Comparison of ENCODE assay signal across 8 mouse cellular contexts in the genomic region with DNA sequence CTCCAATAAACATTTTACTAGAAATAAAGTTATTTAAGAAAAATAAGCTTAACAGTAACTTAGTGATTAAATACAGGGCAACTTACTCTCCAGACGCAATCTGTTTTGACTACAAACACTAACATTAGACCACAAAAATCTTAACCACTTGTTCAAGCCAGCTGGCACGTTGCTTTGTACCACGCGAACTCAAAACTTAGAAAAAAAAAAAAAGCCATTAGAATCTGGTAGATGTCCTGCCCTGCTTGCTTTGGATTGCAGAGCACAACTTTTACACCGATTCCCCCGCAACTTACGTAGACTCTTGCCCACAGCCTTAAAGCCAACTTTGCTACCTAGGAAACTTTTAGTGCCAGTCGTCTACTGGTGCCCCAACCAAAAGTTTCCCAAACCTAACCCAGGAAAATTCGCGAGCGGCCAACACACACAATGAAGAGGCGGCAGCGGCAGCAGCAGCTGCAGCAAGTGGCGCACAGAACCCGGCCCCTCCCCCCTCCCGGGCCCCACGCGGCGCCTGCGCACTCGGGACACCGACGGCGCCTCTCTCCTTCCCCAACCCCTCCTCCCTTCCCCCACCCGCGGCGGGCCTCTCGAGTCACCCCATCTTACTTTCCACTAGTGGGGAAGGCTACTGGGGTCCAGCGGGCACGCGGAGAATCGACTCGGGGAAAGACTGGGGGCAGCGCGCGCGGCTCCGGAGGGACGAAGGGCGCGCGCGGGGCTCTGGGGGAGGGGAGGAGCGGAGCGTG. TPM values are rescaled to one million over a fixed set of nuclear protein-coding genes. Genes with fewer than 3 reads are reported as not detected.
A peak's percentile ranks its signal among the peaks of the same experiment; 100 is the strongest.
DNase-seq lines count a peak whose midpoint lies in the region; ATAC-seq and TF ChIP-seq lines count a peak whose summit lies in the region.

No protein-coding gene starts in this region.

- peak overlapping the region; percentile 80 for H3K27ac ChIP-seq in CH12.LX (ENCODE audit: insufficient read depth, low read depth)
- H3K27ac ChIP-seq in forebrain, embryonic 13.5 days = peak overlapping the region; percentile 99
- H3K27ac ChIP-seq in liver, postnatal 0 days (ENCODE audit: low read depth) = peak overlapping the region; percentile 95
- peak overlapping the region; percentile 99 for H3K27ac ChIP-seq in neural tube, embryonic 13.5 days (replicated peaks)
- peak overlapping the region; percentile 98 for H3K27ac ChIP-seq in testis, adult 2 months (ENCODE audit: control insufficient read depth, insufficient read depth, low read depth, low read length)

- intact Hi-C loops in heart, postnatal 10 days (cut with DNase I) = loop anchor here (1.0 to 10.0 kb wide), 5 partner anchors 59 to 833 kb away; partner anchors contain the start of gene 4930524J08Rik

- no peak for TF ChIP-seq RAD21 in CH12.LX (IDR thresholded peaks at IDR 0.05; ENCODE audit: low read depth, low read length)

- ATAC-seq in forebrain, embryonic 13.5 days = peak; percentile 28
- ATAC-seq in liver, postnatal 0 days = peak; percentile 47
- peak; percentile 15 for ATAC-seq in neural tube, embryonic 13.5 days (ENCODE audit: low read depth)

- H3K4me1 ChIP-seq in CH12.LX (ENCODE audit: control insufficient read depth in 1 of 2, insufficient read depth in 2 of 2) = peaks cover 0 to 32% of the 10 kb centered on the region in 2 experiments; a peak in 2 of 4 replicates
- peaks cover 54% of the 10 kb centered on the region for H3K4me1 ChIP-seq in forebrain, embryonic 13.5 days
- H3K4me1 ChIP-seq in liver, postnatal 0 days (ENCODE audit: insufficient read depth) = peaks cover 19% of the 10 kb centered on the region
- peaks cover 60% of the 10 kb centered on the region for H3K4me1 ChIP-seq in neural tube, embryonic 13.5 days (replicated peaks)
- H3K4me1 ChIP-seq in testis, adult 2 months (ENCODE audit: control insufficient read depth, insufficient read depth, low read length) = peaks cover 4% of the 10 kb centered on the region

- TF ChIP-seq POLR2A in CH12.LX (IDR thresholded peaks at IDR 0.05; ENCODE audit: low read depth, low read length) = no peak
- TF ChIP-seq POLR2A in testis, adult 2 months (IDR thresholded peaks at IDR 0.05; ENCODE audit: control insufficient read depth, low read depth, low read length) = no peak

- no peak for TF ChIP-seq CTCF in CH12.LX (conservative IDR thresholded peaks at IDR 0.05 in 1 of 2, IDR thresholded peaks at IDR 0.05 in 1 of 2; ENCODE audit: low read depth in 2 of 2, low read length in 2 of 2)
- no peak for TF ChIP-seq CTCF in liver, postnatal 0 days (IDR thresholded peaks at IDR 0.05; ENCODE audit: low read depth)
- TF ChIP-seq CTCF in testis, adult 2 months (IDR thresholded peaks at IDR 0.05; ENCODE audit: control insufficient read depth, insufficient read depth, insufficient replicate concordance, low read depth, low read length) = no peak

- DNase-seq in CH12.LX (ENCODE audit: extremely low read depth) = peak; percentile 79
- peak; percentile 83 for DNase-seq in c-Kit-positive CD71-positive TER-119-positive erythroid progenitor cells, embryonic 14.5 days (ENCODE audit: low spot score)
- peak; percentile 93 to 95 for DNase-seq in heart, postnatal 10 days
- peak; percentile 89 for DNase-seq in layer of hippocampus, adult 11-12 months (ENCODE audit: low spot score)
- peak; percentile 94 for DNase-seq in liver, postnatal 0 days

- TF ChIP-seq EP300 in CH12.LX (IDR thresholded peaks at IDR 0.05; ENCODE audit: low read length) = no peak
- TF ChIP-seq EP300 in liver, postnatal 0 days (IDR thresholded peaks at IDR 0.05; ENCODE audit: low read depth) = no peak

- no peaks in the 10 kb centered on the region for H3K27me3 ChIP-seq in CH12.LX (replicated peaks)
- H3K27me3 ChIP-seq in forebrain, embryonic 13.5 days = no peaks in the 10 kb centered on the region
- H3K27me3 ChIP-seq in liver, postnatal 0 days (ENCODE audit: insufficient read depth, low read length) = no peaks in the 10 kb centered on the region
- no peaks in the 10 kb centered on the region for H3K27me3 ChIP-seq in neural tube, embryonic 13.5 days
- no peaks in the 10 kb centered on the region for H3K27me3 ChIP-seq in testis, adult 2 months (ENCODE audit: control insufficient read depth, insufficient read depth, low read length)

- no peaks in the 10 kb centered on the region for H3K9me3 ChIP-seq in CH12.LX (replicated peaks; ENCODE audit: low read length)
- H3K9me3 ChIP-seq in forebrain, embryonic 13.5 days (replicated peaks) = no peaks in the 10 kb centered on the region
- H3K9me3 ChIP-seq in liver, postnatal 0 days (ENCODE audit: low read length) = no peaks in the 10 kb centered on the region
- no peaks in the 10 kb centered on the region for H3K9me3 ChIP-seq in neural tube, embryonic 13.5 days

- H3K4me3 ChIP-seq in CH12.LX (replicated peaks in 1 of 3; ENCODE audit: low read depth in 2 of 3, low read length in 2 of 3, poor library complexity in 1 of 3) = peak overlapping the region; percentile 80 to 96 (median 81)
- H3K4me3 ChIP-seq in forebrain, embryonic 13.5 days = peak overlapping the region; percentile 84
- peak overlapping the region; percentile 93 for H3K4me3 ChIP-seq in liver, postnatal 0 days (ENCODE audit: low read depth, low read length)
- H3K4me3 ChIP-seq in neural tube, embryonic 13.5 days = peak overlapping the region; percentile 94
- peak overlapping the region; percentile 96 for H3K4me3 ChIP-seq in testis, adult 2 months (ENCODE audit: control insufficient read depth, low read depth, low read length)

- in situ Hi-C loops in CH12.LX (cut with MboI; ENCODE audit: low pct_ligation_motif_present, low pct_unique_long_range_greater_than_20kb, low sequenced_read_pairs) = no loop called here

- dilution Hi-C loops in CH12.LX (cut with MboI; ENCODE audit: extremely low pct_ligation_motif_present, extremely low pct_unique_long_range_greater_than_20kb, low sequenced_read_pairs) = no loop called here

- peak overlapping the region; percentile 98 for H3K9ac ChIP-seq in CH12.LX (ENCODE audit: insufficient read depth, low read depth)
- peak overlapping the region; percentile 100 for H3K9ac ChIP-seq in forebrain, embryonic 13.5 days
- peak overlapping the region; percentile 91 for H3K9ac ChIP-seq in liver, postnatal 0 days (replicated peaks)
- H3K9ac ChIP-seq in neural tube, embryonic 13.5 days = peak overlapping the region; percentile 99

- peaks cover 73% of the 10 kb centered on the region for H3K79me2 ChIP-seq in CH12.LX (replicated peaks; ENCODE audit: control insufficient read depth, extremely low read depth, insufficient read depth, poor library complexity, severe bottlenecking)

- H3K4me2 ChIP-seq in CH12.LX (ENCODE audit: insufficient read depth, low read depth, poor library complexity, severe bottlenecking) = peak overlapping the region; percentile 79
- H3K4me2 ChIP-seq in forebrain, embryonic 13.5 days = peak overlapping the region; percentile 99
- H3K4me2 ChIP-seq in liver, postnatal 0 days (ENCODE audit: low read depth, low read length) = peak overlapping the region; percentile 100
- H3K4me2 ChIP-seq in neural tube, embryonic 13.5 days = peak overlapping the region; percentile 99

- under 1% methylated on average over 44 of the region's 45 CpGs for WGBS in forebrain, embryonic 13.5 days
- under 1% methylated on average over 37 of the region's 45 CpGs for WGBS in liver, postnatal 0 days (ENCODE audit: insufficient replicate concordance)
- WGBS in neural tube, embryonic 13.5 days = under 1% methylated on average over 45 of the region's 45 CpGs

- peaks cover 24 to 58% of the 10 kb centered on the region in 2 experiments for H3K36me3 ChIP-seq in CH12.LX (replicated peaks in 1 of 2; ENCODE audit: control insufficient read depth in 1 of 2, insufficient read depth in 1 of 2, low read length in 1 of 2)
- H3K36me3 ChIP-seq in forebrain, embryonic 13.5 days (ENCODE audit: poor library complexity, severe bottlenecking) = peaks cover 50% of the 10 kb centered on the region
- peaks cover 30% of the 10 kb centered on the region for H3K36me3 ChIP-seq in liver, postnatal 0 days (replicated peaks; ENCODE audit: insufficient read depth, low read length)
- peaks cover 33% of the 10 kb centered on the region for H3K36me3 ChIP-seq in neural tube, embryonic 13.5 days
- H3K36me3 ChIP-seq in testis, adult 2 months (ENCODE audit: control insufficient read depth, insufficient read depth, low read length) = peaks cover 3% of the 10 kb centered on the region

RNA-seq across cellular contexts. Expression of gene Hnrnpdl, which starts 1.3 kb away (rescaled TPM):
- 75.6 and 97.6 TPM in 2 replicates for total RNA-seq in CH12.LX (2012; rRNA removed)
- 165 and 211 TPM in 2 replicates for total RNA-seq in CH12.LX (2014; rRNA removed)
- 207 and 256 TPM in 2 replicates for polyA plus RNA-seq in CH12.LX (2012; ENCODE audit: insufficient read length, low read depth)
- 260 and 282 TPM in 2 replicates for polyA plus RNA-seq in forebrain, embryonic 13.5 days (2015; fragmentation: Nextera tagmentation; extraction: Ambion mirVana)
- 100 to 1,000 TPM in 1 of 2 experiments, 10 to 100 TPM in 1; 97.3 to 105 TPM for total RNA-seq in heart, postnatal 10 days (2021)
- 32.6 and 33.3 TPM in 2 replicates for polyA plus RNA-seq in liver, postnatal 0 days (2015; fragmentation: Nextera tagmentation; extraction: Ambion mirVana)
- 211 and 214 TPM in 2 replicates for polyA plus RNA-seq in neural tube, embryonic 13.5 days (2015; fragmentation: Nextera tagmentation; extraction: Ambion mirVana)
- polyA plus RNA-seq in testis, adult 2 months (2012; rRNA removed) = 25.7 and 25.9 TPM in 2 replicates

RNA-seq across cellular contexts. Expression of gene Enoph1, which starts 1.6 kb away (rescaled TPM):
- total RNA-seq in CH12.LX (2012; rRNA removed) (50.4 and 64.9 TPM in 2 replicates), CH12.LX (2014; rRNA removed) (67.3 and 70.9 TPM in 2 replicates)
- polyA plus RNA-seq in CH12.LX (2012; ENCODE audit: insufficient read length, low read depth) = 47.4 and 52.4 TPM in 2 replicates
- polyA plus RNA-seq in forebrain, embryonic 13.5 days (2015; fragmentation: Nextera tagmentation; extraction: Ambion mirVana) = 47.8 and 49.2 TPM in 2 replicates
- total RNA-seq in heart, postnatal 10 days (2021) = 10 to 100 TPM; 13.1 to 14.3 TPM
- polyA plus RNA-seq in liver, postnatal 0 days (2015; fragmentation: Nextera tagmentation; extraction: Ambion mirVana) = 9.2 and 10.6 TPM in 2 replicates
- 38.9 and 42.9 TPM in 2 replicates for polyA plus RNA-seq in neural tube, embryonic 13.5 days (2015; fragmentation: Nextera tagmentation; extraction: Ambion mirVana)
- 29.9 and 31.8 TPM in 2 replicates for polyA plus RNA-seq in testis, adult 2 months (2012; rRNA removed)

RNA-seq across cellular contexts. Expression of gene 4930524J08Rik, which starts 59.3 kb away (rescaled TPM):
- total RNA-seq in CH12.LX (2012; rRNA removed) = 0.72 and 0.84 TPM in 2 replicates
- 0.50 and 1.0 TPM in 2 replicates for total RNA-seq in CH12.LX (2014; rRNA removed)
- 4.5 and 5.8 TPM in 2 replicates for polyA plus RNA-seq in CH12.LX (2012; ENCODE audit: insufficient read length, low read depth)
- polyA plus RNA-seq in forebrain, embryonic 13.5 days (2015; fragmentation: Nextera tagmentation; extraction: Ambion mirVana) = 3.1 and 3.4 TPM in 2 replicates
- 1 to 10 TPM; 1.6 to 1.7 TPM for total RNA-seq in heart, postnatal 10 days (2021)
- polyA plus RNA-seq in liver, postnatal 0 days (2015; fragmentation: Nextera tagmentation; extraction: Ambion mirVana) = 0.96 and 1.4 TPM in 2 replicates
- 3.5 TPM in 2 replicates for polyA plus RNA-seq in neural tube, embryonic 13.5 days (2015; fragmentation: Nextera tagmentation; extraction: Ambion mirVana)
- 14.1 and 17.2 TPM in 2 replicates for polyA plus RNA-seq in testis, adult 2 months (2012; rRNA removed)

RNA-seq across cellular contexts. Expression of gene Hnrnpd, which starts 59.4 kb away (rescaled TPM):
- total RNA-seq in CH12.LX (2012; rRNA removed) = 19.0 and 28.2 TPM in 2 replicates
- total RNA-seq in CH12.LX (2014; rRNA removed) = 41.3 and 52.2 TPM in 2 replicates
- polyA plus RNA-seq in CH12.LX (2012; ENCODE audit: insufficient read length, low read depth) = 319 and 373 TPM in 2 replicates
- 119 and 189 TPM in 2 replicates for polyA plus RNA-seq in forebrain, embryonic 13.5 days (2015; fragmentation: Nextera tagmentation; extraction: Ambion mirVana)
- total RNA-seq in heart, postnatal 10 days (2021) = 100 to 1,000 TPM; 152 to 170 TPM
- polyA plus RNA-seq in liver, postnatal 0 days (2015; fragmentation: Nextera tagmentation; extraction: Ambion mirVana) = 38.1 and 45.4 TPM in 2 replicates
- 202 and 252 TPM in 2 replicates for polyA plus RNA-seq in neural tube, embryonic 13.5 days (2015; fragmentation: Nextera tagmentation; extraction: Ambion mirVana)
- 19.3 and 28.3 TPM in 2 replicates for polyA plus RNA-seq in testis, adult 2 months (2012; rRNA removed)

Comparison
In these comparisons a context has a peak if more than half of its experiments do, and no peak if none do; other contexts are left out.
1. Peak in every context shown above with its lines: DNase-seq, ATAC-seq, H3K4me3 ChIP-seq and H3K27ac ChIP-seq.